Mouse (Mus musculus) brain, embryonic 18.5 days (tissue): ENCODE measurements around the gene Rfx8.

Source experiments
- DNase-seq: peaks from one replicate; pipeline ENCODE4 v3.0.0-alpha.2; 2012; ENCODE audit warnings: low read depth, low spot score

Gene Rfx8

DNA sequence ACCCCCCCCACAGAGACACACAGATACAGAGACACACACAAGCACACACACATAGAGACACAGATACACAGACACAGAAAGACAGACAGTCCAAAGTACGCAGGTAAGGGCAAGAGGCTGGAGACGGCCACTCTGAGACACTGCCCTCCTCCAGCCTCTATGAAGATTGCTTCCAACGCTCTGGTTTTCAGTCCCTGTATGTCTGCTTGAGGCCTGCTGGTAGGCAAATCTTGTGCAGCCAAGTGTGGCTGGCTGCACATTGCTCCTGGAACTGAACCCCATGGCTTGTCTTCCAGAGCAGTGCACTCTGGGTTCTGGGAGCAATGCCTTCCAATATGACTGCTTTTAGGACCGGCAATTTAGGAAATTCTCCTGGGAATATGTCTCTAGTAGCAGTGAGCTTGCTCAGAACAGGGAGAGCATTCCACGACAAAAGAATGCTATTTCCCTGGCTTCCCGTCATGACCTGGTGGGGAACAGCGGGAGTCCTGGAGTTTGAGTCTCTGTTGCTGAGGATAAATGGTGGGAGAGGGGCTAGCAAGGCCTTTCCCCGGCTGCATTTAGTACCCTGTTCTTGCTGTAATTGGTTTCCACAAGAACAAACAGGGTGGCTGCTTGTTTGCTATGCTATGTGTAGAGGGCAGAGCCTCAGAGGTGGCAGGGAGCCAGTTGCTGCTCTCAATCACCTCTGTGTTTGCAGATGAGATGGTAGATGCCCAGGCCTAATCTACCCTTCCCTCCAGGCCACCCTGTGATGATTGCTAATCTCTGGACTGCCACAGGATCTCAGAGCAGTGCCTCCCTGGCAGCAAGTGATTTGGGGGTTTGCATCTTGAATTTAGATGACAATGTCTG is 74.7 kb downstream of the Rfx8 start:
- no peak for DNase-seq

DNA sequence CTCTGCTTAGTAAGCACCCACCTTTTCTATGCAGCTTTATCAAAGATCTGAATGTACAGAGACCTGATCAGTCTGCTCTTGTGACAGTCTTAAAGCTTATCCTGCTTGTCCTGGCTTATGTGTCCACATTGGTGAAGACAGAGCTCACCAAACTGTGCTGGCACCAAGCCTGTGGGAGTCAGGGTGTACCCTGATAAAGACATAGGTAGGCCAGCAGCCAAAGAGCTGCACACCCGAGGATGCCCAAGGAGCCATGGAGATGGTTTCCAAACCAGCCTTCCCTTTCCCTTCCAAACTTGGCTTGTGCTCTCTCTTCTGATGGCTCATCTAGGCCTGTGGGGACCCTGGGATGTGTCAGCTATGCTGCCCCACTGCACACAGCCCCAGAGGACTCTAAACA is 76.5 kb downstream of the Rfx8 start:
- DNase-seq, result no peak

DNA sequence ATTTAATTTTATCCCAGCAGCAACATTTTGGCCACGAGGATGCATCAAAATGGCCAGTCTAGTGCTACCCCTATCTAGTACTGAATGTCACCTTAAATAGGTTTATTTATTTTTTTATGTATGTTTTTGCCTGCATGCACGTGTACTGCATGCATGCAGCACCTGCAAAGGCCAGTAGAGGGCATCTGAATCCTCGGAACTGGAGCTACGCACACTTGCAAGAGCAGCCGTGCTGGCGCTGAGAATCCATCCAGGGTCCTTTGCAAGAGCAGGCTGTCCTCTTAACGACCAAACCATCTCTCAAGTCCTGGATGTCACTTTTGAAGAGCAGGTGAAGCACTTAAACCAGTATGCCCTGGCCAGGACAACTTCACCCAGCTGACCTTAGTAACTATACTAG is 79.1 kb downstream of the Rfx8 start:
- no peak for DNase-seq

DNA sequence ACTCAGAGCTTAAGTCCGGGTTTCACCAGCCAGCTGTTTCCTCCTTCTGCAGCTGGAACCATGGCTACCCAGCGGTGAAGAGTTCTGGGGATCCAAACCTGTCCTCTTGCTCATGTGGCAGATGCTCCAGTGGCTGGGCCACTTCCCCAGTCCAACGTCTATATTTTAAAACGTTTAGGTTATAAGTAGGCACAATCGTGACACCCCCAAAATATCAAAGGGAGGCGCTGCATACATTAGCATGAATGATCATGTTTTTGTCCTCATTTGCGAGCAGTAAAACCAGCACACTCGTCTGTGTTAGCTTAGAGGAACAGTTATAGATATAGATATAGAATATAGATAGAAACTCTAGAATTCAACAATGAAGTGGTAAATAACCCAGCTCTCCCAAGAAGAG is 83.7 kb downstream of the Rfx8 start:
- no peak for DNase-seq

DNA sequence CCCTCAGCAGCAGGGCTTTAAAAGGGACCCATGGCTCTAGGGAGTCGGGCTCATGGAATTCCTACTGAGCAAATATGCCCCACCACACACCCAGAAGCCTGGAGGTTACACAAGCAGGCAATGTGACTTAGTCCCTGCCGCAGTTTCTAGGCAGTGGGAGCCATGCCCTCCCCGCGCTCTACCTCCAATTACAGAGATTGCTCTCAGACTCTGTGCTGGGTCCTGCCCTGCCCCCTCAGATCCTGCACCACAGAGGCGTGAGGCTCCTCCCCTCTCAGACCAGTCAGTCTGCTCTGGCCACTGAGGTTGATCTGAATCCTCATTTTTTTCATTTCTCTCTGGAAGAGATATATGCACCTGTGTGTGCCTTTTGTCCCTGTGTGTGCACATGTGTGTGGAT is 84.1 kb downstream of the Rfx8 start:
- no peak for DNase-seq

DNA sequence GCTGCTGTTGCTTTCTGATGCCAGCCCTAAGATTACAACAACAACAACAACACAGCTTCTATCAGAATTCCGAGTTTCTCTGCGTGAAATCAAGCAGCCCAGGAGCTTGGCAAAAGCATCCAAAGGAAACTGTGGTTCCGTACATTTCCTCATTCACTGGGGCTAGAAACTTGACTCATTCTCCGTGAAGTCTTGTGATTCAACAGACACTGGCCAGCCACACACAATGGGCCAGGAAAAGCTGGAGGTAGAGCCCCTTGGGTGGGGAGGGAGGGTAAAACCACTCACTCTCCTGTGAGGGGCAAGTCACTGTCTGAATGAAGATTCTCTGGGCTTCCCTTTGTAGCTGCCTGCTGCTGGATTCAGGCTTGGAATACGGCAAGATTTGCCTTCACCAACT is 84.6 kb downstream of the Rfx8 start:
- no peak for DNase-seq

DNA sequence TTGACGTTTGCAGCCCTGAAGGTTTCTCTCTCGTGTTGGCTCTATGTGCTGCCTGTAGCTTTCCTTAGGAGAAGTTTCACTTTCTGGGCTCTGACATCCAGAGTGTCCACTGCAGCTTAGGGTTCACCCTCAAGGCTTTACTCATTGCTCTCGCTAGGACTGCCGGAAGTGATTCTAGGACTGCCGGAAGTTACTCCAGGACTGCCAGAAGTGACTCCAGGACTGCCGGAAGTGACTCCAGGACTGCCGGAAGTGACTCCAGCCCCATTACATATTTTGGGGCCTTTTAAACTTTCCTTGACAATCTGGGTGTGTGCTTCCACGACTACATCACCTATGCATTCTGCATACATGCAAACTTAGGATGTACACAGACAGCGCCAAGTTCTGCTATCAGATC is 92.2 kb downstream of the Rfx8 start:
- no peak for DNase-seq

DNA sequence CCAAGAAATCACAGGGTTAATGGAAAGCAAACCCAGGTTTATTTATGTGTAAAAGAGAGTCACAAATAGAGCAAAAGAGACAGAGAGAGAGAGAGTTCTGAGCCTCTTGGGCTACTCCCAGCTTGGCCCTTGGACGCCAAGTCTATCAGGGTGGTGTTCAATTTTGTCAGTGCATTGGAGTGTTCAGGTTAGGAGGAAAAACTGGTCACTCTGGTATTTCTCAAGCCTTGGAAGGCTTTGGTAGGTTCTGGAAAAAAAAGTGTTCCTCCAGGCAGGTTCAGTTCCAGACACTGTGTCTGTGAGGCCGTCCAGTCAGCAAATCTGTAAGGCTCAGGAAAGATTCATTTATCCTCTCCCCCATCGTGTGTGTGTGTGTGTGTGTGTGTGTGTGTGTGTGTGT is 95.3 kb downstream of the Rfx8 start:
- DNase-seq, result no peak

DNA sequence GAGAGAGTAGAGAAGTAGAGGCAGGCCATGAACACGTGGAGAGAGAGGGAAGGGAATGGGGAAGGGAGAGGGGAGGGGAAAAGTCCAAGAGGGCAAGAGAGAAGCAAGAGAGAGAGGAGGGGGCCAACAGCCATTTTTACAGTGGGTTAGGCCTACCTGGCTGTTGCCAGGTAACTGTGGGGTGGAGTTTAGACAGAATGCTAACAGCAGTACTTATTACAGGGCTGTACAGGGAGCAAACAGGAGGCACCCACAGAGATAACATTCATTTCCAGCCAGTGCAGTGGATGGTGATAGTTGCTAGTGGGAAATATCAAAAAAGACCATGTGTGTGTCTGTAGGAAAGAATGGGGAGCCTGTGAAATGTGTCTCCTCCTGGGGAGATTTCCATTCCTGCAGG is 97.1 kb downstream of the Rfx8 start:
- DNase-seq, result no peak

DNA sequence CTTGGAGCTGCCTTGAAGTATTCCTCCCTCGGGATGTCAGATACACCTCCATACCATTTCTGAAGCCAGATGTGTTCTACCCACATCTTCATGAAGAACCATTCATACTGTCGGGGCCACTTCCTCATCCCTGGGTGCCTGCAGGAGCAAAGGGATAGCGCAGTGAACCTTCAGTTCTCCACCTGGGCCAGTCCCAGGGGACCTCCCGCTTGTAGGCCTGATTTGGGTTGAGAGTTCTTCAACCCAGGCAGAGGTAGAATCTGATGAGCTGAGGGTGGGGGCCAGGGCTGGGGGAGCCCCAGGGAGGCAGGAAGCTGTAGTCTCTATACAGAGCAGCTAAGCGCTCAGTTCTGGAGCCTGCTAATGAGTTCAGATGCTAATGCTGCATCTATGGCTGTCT is 97.7 kb downstream of the Rfx8 start:
- DNase-seq, result no peak

DNA sequence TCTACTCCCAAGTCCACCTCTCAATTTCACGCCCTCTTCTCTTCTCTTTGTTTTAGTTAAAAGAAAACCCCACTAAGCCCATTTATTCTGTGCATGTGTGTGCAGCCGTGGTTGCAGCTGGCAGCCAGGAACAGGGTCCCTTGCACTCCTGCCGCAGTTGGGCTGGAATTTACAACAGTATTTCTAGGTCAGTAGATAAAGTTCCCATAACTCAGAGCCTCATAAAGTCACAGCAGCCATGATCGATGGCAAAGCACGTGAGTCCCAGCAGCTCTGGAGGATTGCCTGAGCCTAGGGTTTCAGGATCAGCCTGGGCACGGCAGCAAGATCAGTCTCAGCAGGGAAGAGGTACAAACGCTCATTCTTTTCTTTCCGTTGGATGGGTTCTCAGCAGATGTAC is 102.3 kb downstream of the Rfx8 start:
- DNase-seq, result no peak

DNA sequence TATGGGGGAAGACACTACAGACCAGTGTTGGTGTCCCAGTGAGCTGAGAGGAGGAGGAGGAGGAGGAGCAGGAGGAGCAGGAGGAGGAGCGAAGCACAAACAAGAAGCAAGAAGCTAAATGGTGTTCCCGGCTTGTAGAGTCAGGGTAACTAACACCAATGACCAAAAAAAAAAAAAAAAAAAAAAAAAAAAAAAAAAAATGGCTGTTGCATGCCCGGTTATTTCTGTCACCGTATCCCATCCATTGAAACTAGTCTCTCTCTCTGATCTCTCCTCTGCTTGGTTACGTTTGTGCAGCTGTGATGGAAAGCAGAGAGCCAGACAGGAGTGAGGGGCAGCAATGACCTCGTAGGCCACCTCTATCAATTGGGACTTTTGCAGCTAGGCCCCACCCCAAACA is 105.3 kb downstream of the Rfx8 start:
- no peak for DNase-seq
